Mouse (Mus musculus): ENCODE data around the gene Hdlbp. TPM values are rescaled to one million over a fixed set of nuclear protein-coding genes. Genes with fewer than 3 reads are reported as not detected.
"Not testable (repeated sequence)": the region's sequence is repeated elsewhere in the genome, so short reads cannot be mapped to it uniquely, and the experiment has no call there.

Hdlbp gene
- 175 and 185 TPM in 2 replicates for polyA plus RNA-seq (2015; fragmentation: Nextera tagmentation; extraction: Ambion mirVana)

GRCm38 (mm10) chr1:93478586-93479475 lies at the start of gene Hdlbp:
Hdlbp (minus strand) TSS chr1:93478815.
- WGBS, result under 1% methylated on average over 74 of the region's 74 CpGs
- Histone ChIP-seq H3K4me1 (replicated peaks) (0 out of 2 replicates have a peak, but pooled peaks cover 4% of the 10 kb centered on the region), H3K4me2 (replicated peaks) (peak within 1 kb of the TSS; percentile 62)

GRCm38 (mm10) chr1:93522325-93522724 lies 43.7 kb upstream of the Hdlbp start:
- H3K4me1 ChIP-seq (replicated peaks), result peaks cover 5% of the 10 kb centered on the region; the same call in 1 of the 2 replicates
- no peak for ATAC-seq
- no peaks in the 10 kb centered on the region for H3K27me3 ChIP-seq (replicated peaks)
- H3K9ac ChIP-seq, result no peak overlapping the region
- H3K4me2 ChIP-seq (replicated peaks), result no peak overlapping the region
- 59% methylated on average over 1 of the region's 1 CpGs for WGBS
- no peak overlapping the region for H3K27ac ChIP-seq
- no peak overlapping the region for H3K4me3 ChIP-seq (replicated peaks)
- no peaks in the 10 kb centered on the region for H3K36me3 ChIP-seq
- H3K9me3 ChIP-seq, result no peaks in the 10 kb centered on the region

More at GRCm38 (mm10) chr1:93478586-93479475, at the start of gene Hdlbp:
- H3K27ac ChIP-seq, result peak within 1 kb of the TSS; percentile 96
- peak; percentile 95 for ATAC-seq
- H3K27me3 ChIP-seq (replicated peaks), result no peaks in the 10 kb centered on the region
- H3K9ac ChIP-seq, result peak within 1 kb of the TSS; percentile 90
- no peaks in the 10 kb centered on the region for H3K9me3 ChIP-seq
- H3K4me3 ChIP-seq (replicated peaks), result peak within 1 kb of the TSS; percentile 85
- H3K36me3 ChIP-seq, result no peaks in the 10 kb centered on the region

DNA sequence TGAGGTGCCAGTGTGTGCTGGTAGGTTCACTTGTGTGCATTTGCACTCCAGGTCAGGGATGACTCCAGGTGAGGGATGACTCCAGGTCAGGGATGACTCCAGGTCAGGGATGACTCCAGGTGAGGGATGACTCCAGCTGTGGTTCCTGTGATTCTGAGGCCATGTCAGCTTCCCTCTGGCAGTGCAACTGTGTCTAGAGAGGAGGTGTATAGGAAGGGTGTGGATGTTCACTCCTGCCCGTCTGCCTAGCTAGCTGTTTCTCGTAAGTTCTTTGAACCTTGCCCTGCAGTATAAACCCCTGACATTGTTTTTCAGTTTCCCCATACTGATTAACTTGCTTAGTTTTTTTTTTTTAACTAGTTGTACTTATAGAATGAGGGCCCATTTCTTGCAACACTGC lies 42.9 kb upstream of the Hdlbp start:
- Histone ChIP-seq H3K4me2 (replicated peaks) (no peak overlapping the region), H3K36me3 (no peaks in the 10 kb centered on the region)

DNA sequence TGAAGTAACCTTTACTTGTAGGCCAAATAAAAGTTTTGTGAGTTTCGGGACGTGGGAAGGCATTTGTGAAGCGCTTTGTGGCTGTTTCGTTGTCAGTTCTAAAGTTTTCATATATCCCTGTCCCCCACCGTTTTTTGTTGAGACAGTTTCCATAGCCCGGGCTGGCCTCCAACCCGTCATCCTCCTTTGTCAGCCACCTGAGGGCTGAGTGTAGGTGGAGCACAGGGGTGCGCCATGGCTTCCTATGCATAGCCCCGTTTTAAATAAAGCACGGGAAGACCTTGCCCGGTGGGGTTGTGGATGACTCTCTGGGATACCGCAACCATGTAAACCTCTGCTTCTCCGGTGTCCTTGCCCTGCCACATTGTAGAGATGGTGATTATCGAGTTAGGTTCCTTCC lies 34.6 kb upstream of the Hdlbp start:
- H3K4me2 ChIP-seq (replicated peaks), result peak overlapping the region; percentile 76
- 0 out of 2 replicates have a peak overlapping the region, but pooled peaks have one; percentile 76 for H3K4me3 ChIP-seq (replicated peaks)
- H3K9ac ChIP-seq, result peak overlapping the region; percentile 79; the same call in 1 of the 2 replicates
- H3K4me1 ChIP-seq (replicated peaks), result peaks cover 4% of the 10 kb centered on the region
- no peaks in the 10 kb centered on the region for H3K27me3 ChIP-seq (replicated peaks)
- no peak overlapping the region for H3K27ac ChIP-seq
- no peaks in the 10 kb centered on the region for H3K36me3 ChIP-seq
- H3K9me3 ChIP-seq, result no peaks in the 10 kb centered on the region
- ATAC-seq, result no peak
- WGBS, result 79% methylated on average over 14 of the region's 14 CpGs

More for the DNA sequence above, 42.9 kb upstream of the Hdlbp start:
- WGBS, result 69% methylated on average over 2 of the region's 2 CpGs
- H3K27me3 ChIP-seq (replicated peaks), result no peaks in the 10 kb centered on the region
- H3K9me3 ChIP-seq, result no peaks in the 10 kb centered on the region
- H3K9ac ChIP-seq, result no peak overlapping the region
- ATAC-seq, result peak; percentile 94
- H3K4me3 ChIP-seq (replicated peaks), result no peak overlapping the region
- H3K27ac ChIP-seq, result no peak overlapping the region
- peaks cover 5% of the 10 kb centered on the region; the same call in 1 of the 2 replicates for H3K4me1 ChIP-seq (replicated peaks)

DNA sequence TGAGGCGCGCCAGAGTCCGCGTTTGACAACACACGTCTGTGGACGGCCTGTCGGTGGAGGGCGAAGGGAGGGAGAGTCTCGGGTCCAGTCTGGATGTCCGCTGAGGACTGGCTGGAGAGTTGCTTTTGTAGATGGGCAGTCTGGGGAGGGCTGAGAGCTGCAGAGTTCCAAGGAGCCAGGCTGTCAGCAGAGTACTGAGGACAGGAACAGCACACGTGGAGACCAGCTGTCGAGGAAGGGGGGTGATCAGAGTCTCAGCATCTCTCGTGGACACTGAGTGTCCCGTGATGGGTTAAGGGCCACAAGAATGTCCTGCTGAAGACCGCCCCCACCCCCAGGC lies 33.7 kb upstream of the Hdlbp start:
- 0 out of 2 replicates have a peak, but pooled peaks cover 3% of the 10 kb centered on the region for H3K36me3 ChIP-seq
- H3K4me3 ChIP-seq (replicated peaks), result peak overlapping the region; percentile 76
- 4% methylated on average over 15 of the region's 15 CpGs for WGBS
- no peaks in the 10 kb centered on the region for H3K9me3 ChIP-seq
- H3K27me3 ChIP-seq (replicated peaks), result no peaks in the 10 kb centered on the region
- peak overlapping the region; percentile 79 for H3K9ac ChIP-seq
- H3K4me2 ChIP-seq (replicated peaks), result peak overlapping the region; percentile 76
- H3K4me1 ChIP-seq (replicated peaks), result peaks cover 4% of the 10 kb centered on the region
- peak; percentile 56 for ATAC-seq
- peak overlapping the region; percentile 84 for H3K27ac ChIP-seq

GRCm38 (mm10) chr1:93511585-93512350 lies 33.2 kb upstream of the Hdlbp start, which contains the start of gene Farp2:
Farp2 (plus strand) TSS chr1:93512079.
- under 1% methylated on average over 68 of the region's 71 CpGs for WGBS
- Histone ChIP-seq H3K27ac (peak within 1 kb of the TSS; percentile 84), H3K4me1 (replicated peaks) (peaks cover 4% of the 10 kb centered on the region), H3K9me3 (no peaks in the 10 kb centered on the region), H3K36me3 (0 out of 2 replicates have a peak, but pooled peaks cover 3% of the 10 kb centered on the region), H3K9ac (peak within 1 kb of the TSS; percentile 79), H3K27me3 (replicated peaks) (no peaks in the 10 kb centered on the region), H3K4me2 (replicated peaks) (peak within 1 kb of the TSS; percentile 76), H3K4me3 (replicated peaks) (peak within 1 kb of the TSS; percentile 76)
- peak; percentile 98 for ATAC-seq

- not testable (repeated sequence) for H3K4me1 ChIP-seq (replicated peaks); H3K9ac ChIP-seq; H3K4me2 ChIP-seq (replicated peaks); H3K27ac ChIP-seq; H3K4me3 ChIP-seq (replicated peaks); ATAC-seq; H3K9me3 ChIP-seq; H3K27me3 ChIP-seq (replicated peaks)
- H3K36me3 ChIP-seq, result peaks cover 18% of the 10 kb centered on the region
- WGBS, result 46% methylated on average over 1 of the region's 1 CpGs
Measured at GRCm38 (mm10) chr1:93508576-93508975, 30.0 kb upstream of the Hdlbp start.

GRCm38 (mm10) chr1:93506944-93507676 lies 28.5 kb upstream of the Hdlbp start:
- Histone ChIP-seq H3K36me3 (peaks cover 25% of the 10 kb centered on the region), H3K9me3 (no peaks in the 10 kb centered on the region), H3K4me3 (replicated peaks) (no peak overlapping the region), H3K9ac (no peak overlapping the region), H3K27ac (no peak overlapping the region), H3K4me2 (replicated peaks) (no peak overlapping the region), H3K27me3 (replicated peaks) (no peaks in the 10 kb centered on the region), H3K4me1 (replicated peaks) (peaks cover 4% of the 10 kb centered on the region)
- 56% methylated on average over 10 of the region's 10 CpGs for WGBS
- ATAC-seq, result no peak

DNA sequence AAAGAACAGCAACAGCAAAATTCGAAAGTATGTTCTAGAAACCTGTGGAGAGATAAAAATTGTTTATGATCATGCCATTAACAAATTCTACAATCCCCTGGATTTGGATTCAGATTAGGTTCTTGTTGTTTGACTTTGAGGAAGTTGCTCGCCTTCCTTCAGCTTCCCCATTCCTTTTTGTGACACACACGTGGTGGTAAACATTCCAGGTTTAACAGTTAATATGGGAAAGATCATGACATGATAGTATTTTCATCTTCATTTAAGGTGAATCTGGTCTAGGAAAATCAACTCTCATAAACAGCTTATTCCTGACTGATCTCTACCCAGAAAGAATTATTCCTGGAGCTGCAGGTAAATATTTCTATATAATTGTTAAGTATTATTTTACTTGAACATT lies 16.7 kb upstream of the Hdlbp start:
- H3K36me3 ChIP-seq, result peaks cover 9% of the 10 kb centered on the region
- no peak for ATAC-seq
- 80% methylated on average over 3 of the region's 3 CpGs for WGBS
- H3K27ac ChIP-seq, result no peak overlapping the region
- H3K9me3 ChIP-seq, result no peaks in the 10 kb centered on the region
- no peaks in the 10 kb centered on the region for H3K4me1 ChIP-seq (replicated peaks)
- no peak overlapping the region for H3K4me3 ChIP-seq (replicated peaks)
- H3K4me2 ChIP-seq (replicated peaks), result no peak overlapping the region
- no peak overlapping the region for H3K9ac ChIP-seq
- H3K27me3 ChIP-seq (replicated peaks), result no peaks in the 10 kb centered on the region

- H3K36me3 ChIP-seq; H3K9ac ChIP-seq; H3K9me3 ChIP-seq; H3K4me2 ChIP-seq (replicated peaks); ATAC-seq; H3K4me3 ChIP-seq (replicated peaks); H3K27me3 ChIP-seq (replicated peaks); H3K27ac ChIP-seq; H3K4me1 ChIP-seq (replicated peaks): not testable (repeated sequence)
- whole genome bisulfite sequencing, result 84% methylated on average over 3 of the region's 3 CpGs
Measured at GRCm38 (mm10) chr1:93486302-93486701, 7.7 kb upstream of the Hdlbp start.

GRCm38 (mm10) chr1:93479476-93480083 lies 965 bp upstream of the Hdlbp start:
- Histone ChIP-seq H3K36me3 (no peaks in the 10 kb centered on the region), H3K27me3 (replicated peaks) (no peaks in the 10 kb centered on the region), H3K4me2 (replicated peaks) (peak overlapping the region; percentile 62), H3K27ac (peak overlapping the region; percentile 96), H3K9me3 (no peaks in the 10 kb centered on the region), H3K4me1 (replicated peaks) (0 out of 2 replicates have a peak, but pooled peaks cover 4% of the 10 kb centered on the region), H3K9ac (peak overlapping the region; percentile 74), H3K4me3 (replicated peaks) (peak overlapping the region; percentile 85)
- 3% methylated on average over 23 of the region's 23 CpGs for WGBS
- ATAC-seq, result no peak
